Mouse (Mus musculus) adrenal gland, postnatal 25 days (tissue): ENCODE measurements around the gene Prr7. TPM values are rescaled to one million over a fixed set of nuclear protein-coding genes. Genes with fewer than 3 reads are reported as not detected.
A peak's percentile ranks its signal among the peaks of the same experiment; 100 is the strongest.
"Not testable (repeated sequence)": the region's sequence is repeated elsewhere in the genome, so short reads cannot be mapped to it uniquely, and the experiment has no call there.

Experiments
- DNase-seq: peaks from one replicate; pipeline ENCODE4 v3.0.0; 2021; ENCODE audit warnings: mixed read lengths
- long read RNA-seq: library from polyadenylated mRNA; stranded (forward); transcript quantifications from one replicate; pipeline ENCODE4 v2.0.0, GENCODE M21; 2021
- total RNA-seq: library from RNA; stranded (reverse); gene quantifications from 2 replicates; pipeline ENCODE4 v1.2.3, GENCODE M21; 2021

Gene Prr7
- total RNA-seq = 3.8 and 3.9 TPM in 2 replicates
- long read RNA-seq = 0 reads

GRCm38 (mm10) chr13:55464027-55464884 is at the start of gene Prr7:
Prr7 (plus strand) TSS chr13:55464267.
- peak; percentile 66 for DNase-seq

- no peak for DNase-seq
Observed at GRCm38 (mm10) chr13:55414743-55415380, 49.2 kb upstream of the Prr7 start, which contains the start of gene Pfn3. Pfn3 (minus strand) TSS chr13:55415232.

GRCm38 (mm10) chr13:55418004-55418403 is 46.1 kb upstream of the Prr7 start:
- DNase-seq = peak; percentile 90

- no peak for DNase-seq
Observed at GRCm38 (mm10) chr13:55419142-55419541, 44.9 kb upstream of the Prr7 start.

- no peak for DNase-seq
Observed at GRCm38 (mm10) chr13:55420018-55420932, 43.8 kb upstream of the Prr7 start.

GRCm38 (mm10) chr13:55420933-55421800 is 42.9 kb upstream of the Prr7 start:
- DNase-seq = peak; percentile 71

- no peak for DNase-seq
Observed at GRCm38 (mm10) chr13:55426613-55427012, 37.5 kb upstream of the Prr7 start, which contains the start of gene F12. F12 (minus strand) TSS chr13:55426793.

- peak; percentile 58 for DNase-seq
Observed at GRCm38 (mm10) chr13:55429226-55429888, 34.7 kb upstream of the Prr7 start.

- DNase-seq = peak; percentile 46
Observed at GRCm38 (mm10) chr13:55430566-55430965, 33.5 kb upstream of the Prr7 start.

- no peak for DNase-seq
Observed at GRCm38 (mm10) chr13:55431889-55432685, 32.0 kb upstream of the Prr7 start.

- not testable (repeated sequence) for DNase-seq
Observed at GRCm38 (mm10) chr13:55437111-55437629, 26.9 kb upstream of the Prr7 start.

GRCm38 (mm10) chr13:55443799-55444285 is 20.2 kb upstream of the Prr7 start:
- DNase-seq = no peak

- peak; percentile 85 for DNase-seq
Observed at GRCm38 (mm10) chr13:55444286-55444936, 19.7 kb upstream of the Prr7 start.

GRCm38 (mm10) chr13:55444937-55445315 is 19.1 kb upstream of the Prr7 start, which contains the start of gene Grk6:
Grk6 (plus strand) TSS chr13:55445072.
- DNase-seq = peak; percentile 99

- no peak for DNase-seq
Observed at GRCm38 (mm10) chr13:55445361-55446091, 18.5 kb upstream of the Prr7 start.

GRCm38 (mm10) chr13:55446483-55447105 is 17.5 kb upstream of the Prr7 start:
- peak; percentile 1 for DNase-seq

- DNase-seq = no peak
Observed at GRCm38 (mm10) chr13:55447543-55447943, 16.5 kb upstream of the Prr7 start.
